10 mouse cellular contexts compared by ENCODE assay signal in genomic region chr5:30280864-30281263, GRCm38 (mm10). TPM values are rescaled to one million over a fixed set of nuclear protein-coding genes. Genes with fewer than 3 reads are reported as not detected.
DNase-seq lines count a peak whose midpoint lies in the region; ATAC-seq lines count a peak whose summit lies in the region.
"Had no signal": no experiment of that assay in that cellular context is flagged by ENCODE, and none has a peak within 500 bp of the region (broad histone marks: within the 10 kb centered on the region; RNA-seq: fewer than 3 reads in every experiment).

No protein-coding gene starts in this region.

- no peaks in the 10 kb centered on the region for H3K27me3 ChIP-seq in neural tube, embryonic 11.5 days (ENCODE audit: control insufficient read depth, insufficient read depth, low read length)
- H3K27me3 ChIP-seq in liver, embryonic 13.5 days: peaks cover 31% of the 10 kb centered on the region

- no peak overlapping the region for H3K9ac ChIP-seq in neural tube, embryonic 11.5 days (ENCODE audit: low read length)
- H3K9ac ChIP-seq in liver, embryonic 13.5 days: no peak overlapping the region

- DNase-seq in frontal cortex, postnatal 25 days (ENCODE audit: low spot score in 2 of 2): no peak
- DNase-seq in neural tube, embryonic 11.5 days (ENCODE audit: low spot score): no peak
- no peak for DNase-seq in neural tube, embryonic 10.5 days (ENCODE audit: extremely low spot score, low spot score)
- DNase-seq in liver, embryonic 13.5 days: no peak
- no peak for DNase-seq in B cell, adult 2 months
- DNase-seq in right cerebral cortex, postnatal 10 days (ENCODE audit: low spot score in 2 of 2): no peak
- DNase-seq in spleen, postnatal 10 days (ENCODE audit: low spot score in 2 of 2): no peak
- DNase-seq: kidney, adult 9 months had no signal

- no peaks in the 10 kb centered on the region for H3K9me3 ChIP-seq in neural tube, embryonic 11.5 days (ENCODE audit: control insufficient read depth, low read length)
- no peaks in the 10 kb centered on the region; the same call in 1 of the 2 replicates for H3K9me3 ChIP-seq in liver, embryonic 13.5 days (replicated peaks)

- no peak overlapping the region for H3K27ac ChIP-seq in neural tube, embryonic 11.5 days (ENCODE audit: low read depth, low read length)
- H3K27ac ChIP-seq in liver, embryonic 13.5 days: no peak overlapping the region

- WGBS in neural tube, embryonic 11.5 days: 42% methylated on average over 9 of the region's 9 CpGs
- WGBS in liver, embryonic 13.5 days (ENCODE audit: insufficient replicate concordance): 40% methylated on average over 9 of the region's 9 CpGs

- no peaks in the 10 kb centered on the region for H3K36me3 ChIP-seq in neural tube, embryonic 11.5 days (ENCODE audit: control insufficient read depth, insufficient read depth, low read length)
- no peaks in the 10 kb centered on the region for H3K36me3 ChIP-seq in liver, embryonic 13.5 days

- ATAC-seq in frontal cortex, adult (ENCODE audit: low TSS enrichment): peak; percentile 22; the same call in 1 of the 2 replicates
- ATAC-seq in neural tube, embryonic 11.5 days (ENCODE audit: insufficient read depth, low FRiP score, low TSS enrichment): no peak
- no peak for ATAC-seq in liver, embryonic 13.5 days (ENCODE audit: low read depth)
- ATAC-seq: activated CD4-positive, CD25-positive, alpha-beta regulatory T cell, adult 4 months had no signal

- H3K4me3 ChIP-seq in neural tube, embryonic 11.5 days (ENCODE audit: low read depth, low read length): peak overlapping the region; percentile 39
- H3K4me3 ChIP-seq in liver, embryonic 13.5 days (replicated peaks): peak overlapping the region; percentile 30; the same call in 1 of the 2 replicates

- H3K4me1 ChIP-seq in neural tube, embryonic 11.5 days (ENCODE audit: control insufficient read depth, insufficient read depth, low read length): no peaks in the 10 kb centered on the region
- H3K4me1 ChIP-seq in liver, embryonic 13.5 days (replicated peaks): no peaks in the 10 kb centered on the region

- peak overlapping the region; percentile 56 for H3K4me2 ChIP-seq in neural tube, embryonic 11.5 days (ENCODE audit: low read depth)
- 0 out of 2 replicates have a peak overlapping the region, but pooled peaks have one; percentile 47 for H3K4me2 ChIP-seq in liver, embryonic 13.5 days

RNA-seq across cellular contexts. Expression of gene Drc1, which starts 0.3 kb away (rescaled TPM):
- 0.24 and 0.42 TPM in 2 replicates for polyA plus RNA-seq in neural tube, embryonic 11.5 days (2014; fragmentation: Nextera tagmentation; extraction: Ambion mirVana)
- 1.8 TPM in 2 replicates for polyA plus RNA-seq in liver, embryonic 13.5 days (2015; fragmentation: Nextera tagmentation; extraction: Ambion mirVana)

RNA-seq across cellular contexts. Expression of gene Selenoi, which starts 48.5 kb away (rescaled TPM):
- 28.2 TPM in 2 replicates for polyA plus RNA-seq in neural tube, embryonic 11.5 days (2014; fragmentation: Nextera tagmentation; extraction: Ambion mirVana)
- 14.0 and 21.3 TPM in 2 replicates for polyA plus RNA-seq in liver, embryonic 13.5 days (2015; fragmentation: Nextera tagmentation; extraction: Ambion mirVana)
